Mouse (Mus musculus) testis, adult 2 months (tissue): ENCODE data around the gene Gm16223.

ENCODE experiments used
- CTCF ChIP-seq: fragments of 200-500 bp; IDR thresholded peaks from 2 replicates; pipeline ENCODE4 v1.5.1; 2012; ENCODE audit warnings: low read depth, mild to moderate bottlenecking, inconsistent platforms, low read length, moderate library complexity; ENCODE audit not compliant: control insufficient read depth, insufficient read depth, insufficient replicate concordance
- POLR2A ChIP-seq: fragments of 200-500 bp; IDR thresholded peaks from 2 replicates; pipeline ENCODE4 v1.6.1; 2012; ENCODE audit warnings: low read depth, mild to moderate bottlenecking, inconsistent platforms, low read length, moderate library complexity; ENCODE audit not compliant: control insufficient read depth

GRCm38 (mm10) chr5:42168785-42169184 is 101.0 kb downstream of the Gm16223 start:
- no peak for TF ChIP-seq CTCF
- TF ChIP-seq POLR2A: no peak
